Mouse (Mus musculus): ENCODE results near the gene 2300002M23Rik. TPM values are rescaled to one million over a fixed set of nuclear protein-coding genes. Genes with fewer than 3 reads are reported as not detected.

The 2300002M23Rik gene
- polyA plus RNA-seq (2014; fragmentation: Nextera tagmentation; extraction: Ambion mirVana) = not detected in 2 replicates

- Histone ChIP-seq H3K4me2 (ENCODE audit: low read depth, low read length, severe bottlenecking) (no peak within 1 kb of the TSS), H3K27me3 (ENCODE audit: control insufficient read depth, insufficient read depth, low read length) (peaks cover 11% of the 10 kb centered on the region; the same call in 1 of the 2 replicates)
- ATAC-seq (replicated peaks; ENCODE audit: low FRiP score) = no peak
These were observed at the start of gene 2300002M23Rik for GRCm38 (mm10) chr17:35567150-35567549. Gene 2300002M23Rik, plus strand, starts transcription at chr17:35567450.

GRCm38 (mm10) chr17:35517526-35517925 is 49.7 kb upstream of the 2300002M23Rik start:
- H3K9me3 ChIP-seq (ENCODE audit: control insufficient read depth, low read length) = no peaks in the 10 kb centered on the region
- peak overlapping the region; percentile 62 for H3K4me2 ChIP-seq (ENCODE audit: low read depth, low read length, severe bottlenecking)
- no peak overlapping the region for H3K27ac ChIP-seq (ENCODE audit: low read depth, low read length)
- H3K27me3 ChIP-seq (ENCODE audit: control insufficient read depth, insufficient read depth, low read length) = no peaks in the 10 kb centered on the region
- DNase-seq (ENCODE audit: low spot score) = peak; percentile 55
- ATAC-seq (replicated peaks; ENCODE audit: low FRiP score) = no peak
- peak overlapping the region; percentile 54 for H3K4me3 ChIP-seq (ENCODE audit: low read depth, low read length)
- H3K36me3 ChIP-seq (ENCODE audit: control insufficient read depth, insufficient read depth, low read length) = no peaks in the 10 kb centered on the region
- peak overlapping the region; percentile 64 for H3K9ac ChIP-seq (ENCODE audit: low read length)
- WGBS = 8% methylated on average over 12 of the region's 12 CpGs
- H3K4me1 ChIP-seq (replicated peaks; ENCODE audit: control insufficient read depth, insufficient read depth, low read length) = peaks cover 18% of the 10 kb centered on the region

More at GRCm38 (mm10) chr17:35567150-35567549, at the start of gene 2300002M23Rik:
- Histone ChIP-seq H3K27ac (ENCODE audit: low read depth, low read length) (no peak within 1 kb of the TSS), H3K9ac (ENCODE audit: low read length) (no peak within 1 kb of the TSS), H3K9me3 (ENCODE audit: control insufficient read depth, low read length) (no peaks in the 10 kb centered on the region), H3K4me3 (ENCODE audit: low read depth, low read length) (no peak within 1 kb of the TSS), H3K4me1 (replicated peaks; ENCODE audit: control insufficient read depth, insufficient read depth, low read length) (peaks cover 7% of the 10 kb centered on the region; the same call in 1 of the 2 replicates), H3K36me3 (ENCODE audit: control insufficient read depth, insufficient read depth, low read length) (no peaks in the 10 kb centered on the region)
- WGBS = 54% methylated on average over 3 of the region's 3 CpGs
- no peak for DNase-seq (ENCODE audit: low spot score)

GRCm38 (mm10) chr17:35524354-35524753 is 42.9 kb upstream of the 2300002M23Rik start:
- DNase-seq (ENCODE audit: low spot score) = no peak
- Histone ChIP-seq H3K27me3 (ENCODE audit: control insufficient read depth, insufficient read depth, low read length) (no peaks in the 10 kb centered on the region), H3K4me2 (ENCODE audit: low read depth, low read length, severe bottlenecking) (no peak overlapping the region), H3K9ac (ENCODE audit: low read length) (no peak overlapping the region), H3K4me3 (ENCODE audit: low read depth, low read length) (no peak overlapping the region), H3K27ac (ENCODE audit: low read depth, low read length) (no peak overlapping the region), H3K4me1 (replicated peaks; ENCODE audit: control insufficient read depth, insufficient read depth, low read length) (no peaks in the 10 kb centered on the region), H3K9me3 (ENCODE audit: control insufficient read depth, low read length) (no peaks in the 10 kb centered on the region), H3K36me3 (ENCODE audit: control insufficient read depth, insufficient read depth, low read length) (no peaks in the 10 kb centered on the region; the same call in 1 of the 2 replicates)
- WGBS = 89% methylated on average over 9 of the region's 9 CpGs
- ATAC-seq (replicated peaks; ENCODE audit: low FRiP score) = no peak

GRCm38 (mm10) chr17:35526644-35527043 is 40.6 kb upstream of the 2300002M23Rik start:
- Histone ChIP-seq H3K27me3 (ENCODE audit: control insufficient read depth, insufficient read depth, low read length) (no peaks in the 10 kb centered on the region), H3K36me3 (ENCODE audit: control insufficient read depth, insufficient read depth, low read length) (no peaks in the 10 kb centered on the region; the same call in 1 of the 2 replicates), H3K27ac (ENCODE audit: low read depth, low read length) (no peak overlapping the region), H3K9me3 (ENCODE audit: control insufficient read depth, low read length) (no peaks in the 10 kb centered on the region), H3K4me2 (ENCODE audit: low read depth, low read length, severe bottlenecking) (no peak overlapping the region), H3K9ac (ENCODE audit: low read length) (no peak overlapping the region), H3K4me1 (replicated peaks; ENCODE audit: control insufficient read depth, insufficient read depth, low read length) (no peaks in the 10 kb centered on the region), H3K4me3 (ENCODE audit: low read depth, low read length) (no peak overlapping the region)
- ATAC-seq (replicated peaks; ENCODE audit: low FRiP score) (no peak), DNase-seq (ENCODE audit: low spot score) (no peak)
- 81% methylated on average over 8 of the region's 8 CpGs for WGBS

GRCm38 (mm10) chr17:35532360-35532759 is 34.9 kb upstream of the 2300002M23Rik start:
- Histone ChIP-seq H3K9me3 (ENCODE audit: control insufficient read depth, low read length) (no peaks in the 10 kb centered on the region), H3K4me1 (replicated peaks; ENCODE audit: control insufficient read depth, insufficient read depth, low read length) (no peaks in the 10 kb centered on the region), H3K9ac (ENCODE audit: low read length) (no peak overlapping the region), H3K4me3 (ENCODE audit: low read depth, low read length) (no peak overlapping the region), H3K36me3 (ENCODE audit: control insufficient read depth, insufficient read depth, low read length) (no peaks in the 10 kb centered on the region), H3K27ac (ENCODE audit: low read depth, low read length) (no peak overlapping the region), H3K27me3 (ENCODE audit: control insufficient read depth, insufficient read depth, low read length) (no peaks in the 10 kb centered on the region), H3K4me2 (ENCODE audit: low read depth, low read length, severe bottlenecking) (no peak overlapping the region)
- 26% methylated on average over 3 of the region's 3 CpGs for WGBS
- DNase-seq (ENCODE audit: low spot score) (no peak), ATAC-seq (replicated peaks; ENCODE audit: low FRiP score) (no peak)

GRCm38 (mm10) chr17:35532901-35533300 is 34.3 kb upstream of the 2300002M23Rik start, which contains the start of gene Psors1c2:
Gene Psors1c2, plus strand, starts transcription at chr17:35533201.
- H3K36me3 ChIP-seq (ENCODE audit: control insufficient read depth, insufficient read depth, low read length) = no peaks in the 10 kb centered on the region
- no peak within 1 kb of the TSS for H3K4me3 ChIP-seq (ENCODE audit: low read depth, low read length)
- H3K27ac ChIP-seq (ENCODE audit: low read depth, low read length) = no peak within 1 kb of the TSS
- no peak within 1 kb of the TSS for H3K4me2 ChIP-seq (ENCODE audit: low read depth, low read length, severe bottlenecking)
- H3K4me1 ChIP-seq (replicated peaks; ENCODE audit: control insufficient read depth, insufficient read depth, low read length) = no peaks in the 10 kb centered on the region
- ATAC-seq (replicated peaks; ENCODE audit: low FRiP score) (no peak), DNase-seq (ENCODE audit: low spot score) (no peak)
- 54% methylated on average over 7 of the region's 7 CpGs for WGBS
- H3K9me3 ChIP-seq (ENCODE audit: control insufficient read depth, low read length) = no peaks in the 10 kb centered on the region
- H3K9ac ChIP-seq (ENCODE audit: low read length) = no peak within 1 kb of the TSS
- no peaks in the 10 kb centered on the region for H3K27me3 ChIP-seq (ENCODE audit: control insufficient read depth, insufficient read depth, low read length)

- Histone ChIP-seq H3K27me3 (ENCODE audit: control insufficient read depth, insufficient read depth, low read length) (no peaks in the 10 kb centered on the region), H3K4me3 (ENCODE audit: low read depth, low read length) (no peak overlapping the region), H3K9ac (ENCODE audit: low read length) (no peak overlapping the region), H3K4me2 (ENCODE audit: low read depth, low read length, severe bottlenecking) (no peak overlapping the region), H3K27ac (ENCODE audit: low read depth, low read length) (no peak overlapping the region), H3K9me3 (ENCODE audit: control insufficient read depth, low read length) (no peaks in the 10 kb centered on the region), H3K4me1 (replicated peaks; ENCODE audit: control insufficient read depth, insufficient read depth, low read length) (no peaks in the 10 kb centered on the region), H3K36me3 (ENCODE audit: control insufficient read depth, insufficient read depth, low read length) (no peaks in the 10 kb centered on the region)
- DNase-seq (ENCODE audit: low spot score) = peak; percentile 83
- ATAC-seq (replicated peaks; ENCODE audit: low FRiP score) = no peak
- WGBS = 11% methylated on average over 6 of the region's 6 CpGs
These were observed 32.9 kb upstream of the 2300002M23Rik start for GRCm38 (mm10) chr17:35534343-35534742.

GRCm38 (mm10) chr17:35537421-35537820 is 29.8 kb upstream of the 2300002M23Rik start:
- no peaks in the 10 kb centered on the region for H3K36me3 ChIP-seq (ENCODE audit: control insufficient read depth, insufficient read depth, low read length)
- H3K27ac ChIP-seq (ENCODE audit: low read depth, low read length) = no peak overlapping the region
- WGBS = 89% methylated on average over 4 of the region's 4 CpGs
- H3K9me3 ChIP-seq (ENCODE audit: control insufficient read depth, low read length) = no peaks in the 10 kb centered on the region
- H3K27me3 ChIP-seq (ENCODE audit: control insufficient read depth, insufficient read depth, low read length) = no peaks in the 10 kb centered on the region
- H3K4me3 ChIP-seq (ENCODE audit: low read depth, low read length) = no peak overlapping the region
- H3K4me1 ChIP-seq (replicated peaks; ENCODE audit: control insufficient read depth, insufficient read depth, low read length) = no peaks in the 10 kb centered on the region
- H3K9ac ChIP-seq (ENCODE audit: low read length) = no peak overlapping the region
- ATAC-seq (replicated peaks; ENCODE audit: low FRiP score) = no peak
- no peak overlapping the region for H3K4me2 ChIP-seq (ENCODE audit: low read depth, low read length, severe bottlenecking)
- DNase-seq (ENCODE audit: low spot score) = no peak

GRCm38 (mm10) chr17:35538476-35538875 is 28.8 kb upstream of the 2300002M23Rik start:
- DNase-seq (ENCODE audit: low spot score) = no peak

More at GRCm38 (mm10) chr17:35538476-35538875, 28.8 kb upstream of the 2300002M23Rik start:
- no peak overlapping the region for H3K9ac ChIP-seq (ENCODE audit: low read length)
- no peaks in the 10 kb centered on the region for H3K27me3 ChIP-seq (ENCODE audit: control insufficient read depth, insufficient read depth, low read length)
- no peaks in the 10 kb centered on the region for H3K36me3 ChIP-seq (ENCODE audit: control insufficient read depth, insufficient read depth, low read length)
- no peak for ATAC-seq (replicated peaks; ENCODE audit: low FRiP score)
- H3K27ac ChIP-seq (ENCODE audit: low read depth, low read length) = no peak overlapping the region
- 84% methylated on average over 1 of the region's 1 CpGs for WGBS
- H3K4me2 ChIP-seq (ENCODE audit: low read depth, low read length, severe bottlenecking) = no peak overlapping the region
- H3K4me1 ChIP-seq (replicated peaks; ENCODE audit: control insufficient read depth, insufficient read depth, low read length) = no peaks in the 10 kb centered on the region
- no peaks in the 10 kb centered on the region for H3K9me3 ChIP-seq (ENCODE audit: control insufficient read depth, low read length)
- H3K4me3 ChIP-seq (ENCODE audit: low read depth, low read length) = no peak overlapping the region
